Mouse (Mus musculus) CD8-positive naive resting alpha-beta T cell, adult 2 months (primary cell): ENCODE results near the gene Nadsyn1.

Source experiments
- DNase-seq, 2 experiments: peaks; one replicate each; pipeline ENCODE4 v3.0.0; 2022; ENCODE audit warnings: low read depth in 2 of 2, low spot score in 2 of 2

Nadsyn1 gene

GRCm38 (mm10) chr7:143822375-143823265 is at the start of gene Nadsyn1, which contains the start of gene Dhcr7:
TSS of gene Nadsyn1 (minus strand) at chr7:143822849.
TSS of gene Dhcr7 (plus strand) at chr7:143823145.
- peak; percentile 94 to 97 for DNase-seq

GRCm38 (mm10) chr7:143868874-143869273 is 46.2 kb upstream of the Nadsyn1 start:
- DNase-seq, result no peak

GRCm38 (mm10) chr7:143866538-143866937 is 43.9 kb upstream of the Nadsyn1 start, which contains the start of gene Gm498:
TSS of gene Gm498 (plus strand) at chr7:143866838.
- DNase-seq, result no peak

DNA sequence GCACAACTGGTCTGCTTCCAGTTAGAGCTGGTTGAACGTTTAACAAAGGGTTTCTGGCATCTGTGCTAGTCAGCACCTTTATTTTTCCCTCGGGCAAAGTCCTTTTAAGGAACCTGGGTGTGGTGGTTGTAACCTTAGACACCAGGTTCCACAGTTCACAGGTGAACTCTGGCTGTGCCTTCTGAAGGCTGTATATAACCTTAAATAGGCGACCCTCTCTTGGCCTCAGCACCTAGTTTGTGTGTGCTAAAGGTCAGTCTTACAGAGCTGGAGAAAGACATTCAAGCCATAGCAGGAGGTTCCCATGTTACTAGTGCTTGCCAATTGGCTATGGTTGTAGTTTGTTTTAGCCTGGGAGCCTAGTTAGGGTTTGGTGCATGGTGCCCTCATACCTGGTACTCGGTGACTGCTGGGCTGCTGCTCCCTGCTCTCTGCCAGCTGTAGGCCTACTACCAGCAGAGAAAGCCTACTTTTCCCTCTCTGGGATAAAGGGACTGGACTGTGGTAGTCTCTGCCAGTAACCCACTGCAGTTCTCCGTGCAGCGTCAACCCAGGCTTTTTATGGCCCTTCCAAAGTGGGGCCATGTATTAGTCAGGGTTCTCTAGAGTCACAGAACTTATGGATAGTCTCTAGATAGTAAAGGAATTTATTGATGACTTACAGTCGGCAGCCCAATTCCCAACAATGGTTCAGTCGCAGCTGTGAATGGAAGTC is 26.3 kb upstream of the Nadsyn1 start:
- DNase-seq, result no peak

GRCm38 (mm10) chr7:143848127-143848767 is 25.6 kb upstream of the Nadsyn1 start:
- no peak for DNase-seq

DNA sequence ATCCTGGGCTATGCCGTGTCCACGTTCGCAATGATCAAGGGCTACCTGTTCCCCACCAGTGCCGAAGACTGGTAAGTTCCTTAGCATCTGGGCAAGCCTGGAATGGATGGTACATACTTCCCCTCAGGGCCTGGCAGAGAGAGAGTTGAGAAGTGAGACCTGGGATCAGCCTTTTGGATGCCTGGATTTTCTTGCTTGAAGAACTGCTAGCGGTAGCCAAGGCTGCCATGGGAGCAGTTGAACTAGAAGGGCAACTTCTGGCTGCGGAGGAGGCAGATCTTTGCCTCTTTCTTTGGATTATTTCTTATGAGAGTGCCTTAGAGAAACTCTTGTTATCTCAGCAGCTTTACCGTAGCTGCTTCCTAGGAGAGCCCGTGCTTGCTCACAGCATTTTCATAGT is 18.7 kb upstream of the Nadsyn1 start:
- DNase-seq, result no peak

DNA sequence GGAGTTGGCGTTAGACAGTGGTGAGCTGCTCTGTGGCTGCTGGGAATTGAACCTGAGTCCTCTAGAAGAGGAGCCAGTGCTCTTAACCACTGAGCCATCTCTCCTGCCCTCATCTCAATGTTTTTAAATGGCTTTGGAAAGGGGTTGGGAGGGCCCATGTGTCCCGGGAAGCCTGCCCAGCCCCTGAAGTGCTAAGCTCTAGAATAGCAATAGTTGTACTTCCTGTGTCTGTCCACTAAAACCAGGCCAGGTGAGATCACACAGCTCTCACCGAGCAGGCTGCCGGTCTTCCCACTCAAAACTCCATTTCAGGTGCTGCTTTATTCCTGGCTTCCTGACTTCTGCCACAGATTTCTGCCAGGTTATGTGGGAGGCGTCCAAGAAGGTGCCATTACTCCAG is 17.5 kb upstream of the Nadsyn1 start:
- DNase-seq, result no peak

DNA sequence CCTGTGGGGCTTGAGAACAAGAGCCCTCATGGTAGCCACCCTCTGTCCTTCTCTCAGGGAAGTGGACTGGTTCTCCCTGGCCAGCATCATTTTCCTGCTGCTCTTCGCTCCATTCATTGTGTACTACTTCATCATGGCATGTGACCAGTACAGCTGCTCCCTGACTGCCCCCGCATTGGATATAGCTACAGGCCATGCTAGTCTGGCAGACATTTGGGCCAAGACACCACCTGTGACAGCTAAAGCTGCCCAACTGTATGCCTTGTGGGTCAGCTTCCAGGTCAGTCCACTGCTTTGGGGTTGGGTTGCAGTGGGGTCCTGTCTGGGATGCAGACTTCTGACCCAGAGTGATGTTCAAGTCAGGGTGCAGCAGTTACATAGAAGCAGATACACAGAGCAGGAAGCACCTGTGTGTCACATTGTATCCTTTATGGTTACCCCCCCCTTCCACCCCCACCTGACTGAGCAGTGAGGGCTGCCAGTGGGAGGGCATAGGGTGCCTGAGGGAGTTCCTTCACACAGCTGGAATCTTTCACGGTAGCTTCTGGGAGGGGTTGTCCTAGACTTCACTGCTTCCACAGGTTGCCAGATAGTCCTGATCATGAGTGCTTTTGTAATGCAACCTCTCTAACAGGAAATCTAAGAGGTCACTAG is 15.2 kb upstream of the Nadsyn1 start:
- DNase-seq, result no peak

DNA sequence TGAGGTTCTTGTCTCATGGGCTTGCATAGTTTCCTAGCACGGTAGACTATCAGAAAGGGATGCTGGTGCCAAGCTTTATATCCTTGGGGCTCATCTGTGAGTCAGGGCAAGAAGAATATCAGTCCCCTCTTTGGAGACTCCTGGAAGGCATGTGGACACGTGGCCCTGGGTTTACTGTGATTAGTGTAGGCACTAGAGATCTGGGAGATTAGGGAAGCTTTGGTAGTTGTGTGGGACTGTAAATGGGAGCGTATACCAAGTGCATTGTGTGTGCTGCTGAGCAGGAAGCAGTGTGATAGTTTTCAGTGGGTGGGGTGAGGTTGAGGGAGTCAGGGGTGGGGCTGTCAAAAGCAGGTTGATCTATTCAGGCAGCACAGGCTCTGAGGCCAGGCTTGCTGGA is 12.3 kb upstream of the Nadsyn1 start:
- DNase-seq, result no peak

DNA sequence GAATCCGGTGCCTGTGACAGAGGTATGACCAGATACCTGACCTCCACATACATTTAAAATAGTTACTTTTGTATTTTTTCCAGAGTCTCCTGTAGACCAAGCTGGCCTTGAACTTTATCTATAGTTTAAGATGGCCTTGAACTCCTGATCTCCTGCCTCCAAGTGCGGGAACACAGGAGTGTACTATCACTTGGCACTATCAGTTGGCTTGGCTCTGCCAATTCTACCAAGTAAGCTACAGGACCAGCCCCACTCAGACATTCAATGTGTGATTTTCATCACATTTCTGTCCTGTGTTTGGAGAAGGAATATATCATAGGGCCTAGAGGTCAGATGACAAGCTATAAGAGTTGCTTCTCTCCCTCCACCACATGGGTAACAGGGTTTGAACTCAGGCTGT is 11.7 kb upstream of the Nadsyn1 start:
- no peak for DNase-seq

- no peak for DNase-seq
Observed at GRCm38 (mm10) chr7:143833581-143834190, 11.0 kb upstream of the Nadsyn1 start.

DNA sequence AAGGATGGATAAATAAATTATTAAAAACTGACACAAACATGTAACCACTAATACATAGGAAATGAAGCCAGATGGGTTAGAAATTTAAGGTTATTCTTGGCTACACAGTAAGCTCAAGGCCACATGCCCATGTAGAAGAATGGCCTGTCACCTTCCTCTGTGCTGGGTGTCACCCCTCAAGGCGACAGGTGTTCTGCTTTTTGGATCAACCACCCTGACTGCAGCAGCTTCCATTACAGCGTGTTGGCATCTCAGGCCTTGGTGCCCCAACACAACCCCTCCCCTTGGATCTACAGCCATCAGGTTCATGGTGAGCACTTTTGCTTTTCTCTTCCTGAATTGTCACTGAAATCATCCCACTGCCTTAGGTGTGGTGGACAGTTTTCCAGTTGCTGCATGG is 10.0 kb upstream of the Nadsyn1 start:
- no peak for DNase-seq

GRCm38 (mm10) chr7:143832196-143832595 is 9.5 kb upstream of the Nadsyn1 start:
- DNase-seq, result no peak

DNA sequence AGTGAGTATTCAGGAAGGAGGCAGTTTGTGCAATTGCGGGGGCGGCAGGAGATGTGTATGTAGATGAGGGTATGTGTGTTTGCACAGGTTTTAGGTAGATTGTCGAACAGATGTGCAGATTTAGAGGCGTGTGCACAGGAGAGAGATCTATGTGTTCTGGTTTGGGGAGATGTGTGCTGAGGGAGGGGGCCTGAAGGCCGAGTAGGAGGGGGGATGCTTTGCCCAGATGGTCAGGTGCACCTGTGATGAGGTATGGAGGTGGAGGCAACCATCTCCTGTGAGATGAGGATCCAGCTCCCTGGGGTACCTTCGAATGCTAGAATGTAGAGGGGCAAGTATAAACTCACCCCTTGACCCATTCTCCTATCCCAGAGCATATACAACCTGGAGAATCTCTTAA is 7.8 kb upstream of the Nadsyn1 start:
- no peak for DNase-seq

DNA sequence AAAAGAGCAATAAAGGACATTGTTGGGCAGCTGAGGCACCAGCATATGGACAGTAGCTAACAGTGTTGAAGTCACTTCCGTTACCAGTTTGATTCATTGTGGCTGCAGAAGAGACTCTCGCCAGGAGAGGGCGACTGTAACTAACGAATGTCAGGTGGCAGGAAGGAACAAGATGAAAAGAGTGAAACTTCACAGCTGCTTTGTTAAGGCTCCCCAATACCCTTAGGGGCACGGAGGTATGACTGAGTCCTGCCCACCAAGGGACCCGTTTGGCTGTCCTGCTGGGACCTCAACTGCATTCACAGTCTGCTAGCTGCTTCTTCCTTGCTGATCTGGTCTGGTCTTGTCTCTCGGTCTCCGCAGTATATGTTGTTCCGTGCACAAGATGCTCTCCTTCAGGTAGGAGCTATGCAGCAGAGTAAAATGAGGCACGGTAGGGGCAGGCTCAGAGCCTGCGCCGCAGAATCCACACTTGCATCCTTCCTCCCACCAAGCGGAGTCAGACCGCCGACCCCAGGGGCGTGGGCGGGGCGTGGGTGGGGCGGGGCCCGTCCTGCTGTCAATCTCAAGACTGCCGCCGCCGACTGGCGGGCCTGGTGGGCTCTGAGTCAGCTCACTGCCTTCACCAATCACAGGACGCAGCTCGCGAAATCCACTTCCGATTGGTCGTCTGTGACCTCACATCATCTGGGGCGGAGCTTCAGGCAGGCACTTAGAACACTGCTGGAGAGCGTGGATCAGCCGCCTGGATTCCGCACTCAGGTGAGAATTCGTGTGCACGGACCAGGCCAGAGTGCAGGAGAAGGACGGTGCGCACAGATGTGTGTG is 7.1 kb upstream of the Nadsyn1 start:
- DNase-seq, result peak; percentile 88 to 92

- DNase-seq, result no peak
Observed at GRCm38 (mm10) chr7:143826985-143827384, 4.3 kb upstream of the Nadsyn1 start.

GRCm38 (mm10) chr7:143823266-143823605 is 587 bp upstream of the Nadsyn1 start:
- no peak for DNase-seq

GRCm38 (mm10) chr7:143821241-143821640 is 1.4 kb downstream of the Nadsyn1 start:
- no peak for DNase-seq

GRCm38 (mm10) chr7:143819201-143819600 is 3.4 kb downstream of the Nadsyn1 start:
- DNase-seq, result no peak

- no peak for DNase-seq
Observed at GRCm38 (mm10) chr7:143808909-143809308, 13.7 kb downstream of the Nadsyn1 start.
